ENCODE assay signal across 31 mouse cellular contexts in the genomic region with DNA sequence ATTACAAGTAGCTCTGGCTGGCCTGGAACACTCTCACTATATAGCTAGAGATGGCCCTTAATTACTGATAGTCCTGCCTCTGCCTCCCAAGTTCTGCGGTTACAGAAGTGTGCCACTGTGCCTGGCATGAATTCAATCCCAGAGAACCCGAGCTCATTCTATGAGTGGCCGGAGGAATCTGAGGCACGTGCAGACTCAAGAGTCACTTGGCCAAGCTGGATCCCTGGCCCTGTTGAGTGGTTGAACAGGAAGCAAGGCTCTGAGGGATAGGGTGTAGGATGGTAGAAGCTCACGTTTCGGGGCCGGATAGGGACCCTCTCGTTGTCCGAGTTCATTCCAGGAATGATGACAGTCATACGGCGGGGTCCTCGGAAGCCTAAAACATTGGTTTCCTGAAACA. TPM values are rescaled to one million over a fixed set of nuclear protein-coding genes. Genes with fewer than 3 reads are reported as not detected.
A peak's percentile ranks its signal among the peaks of the same experiment; 100 is the strongest.
DNase-seq lines count a peak whose midpoint lies in the region; ATAC-seq and TF ChIP-seq lines count a peak whose summit lies in the region.
"Had no signal": no experiment of that assay in that cellular context is flagged by ENCODE, and none has a peak within 500 bp of the region (broad histone marks: within the 10 kb centered on the region; RNA-seq: fewer than 3 reads in every experiment).

No protein-coding gene starts in this region.

- 0 out of 2 replicates have a peak, but pooled peaks have one; percentile 26 for ATAC-seq in heart, embryonic 16.5 days (replicated peaks; ENCODE audit: extremely low read depth, insufficient read depth, low FRiP score)
- ATAC-seq in lung, postnatal 0 days, result peak; percentile 61
- ATAC-seq: forebrain, embryonic 14.5 days; intestine, postnatal 0 days; midbrain, embryonic 16.5 days had no signal

- H3K36me3 ChIP-seq in heart, embryonic 16.5 days (ENCODE audit: control insufficient read depth, insufficient read depth), result no peaks in the 10 kb centered on the region
- no peaks in the 10 kb centered on the region for H3K36me3 ChIP-seq in lung, postnatal 0 days (ENCODE audit: insufficient read depth, low read length)
- H3K36me3 ChIP-seq: embryonic facial prominence, embryonic 12.5 days; heart, embryonic 10.5 days; hindbrain, embryonic 13.5 days; limb, embryonic 13.5 days had no signal

- H3K4me3 ChIP-seq in heart, embryonic 16.5 days (ENCODE audit: low read length), result no peak overlapping the region
- H3K4me3 ChIP-seq in lung, postnatal 0 days (ENCODE audit: low read depth, low read length), result no peak overlapping the region
- H3K4me3 ChIP-seq: embryonic facial prominence, embryonic 12.5 days; heart, embryonic 10.5 days; hindbrain, embryonic 13.5 days; limb, embryonic 13.5 days had no signal

- H3K4me1 ChIP-seq in heart, embryonic 16.5 days (ENCODE audit: control insufficient read depth, insufficient read depth, low read length), result peaks cover 10% of the 10 kb centered on the region
- H3K4me1 ChIP-seq in lung, postnatal 0 days (ENCODE audit: insufficient read depth, low read depth, low read length), result 0 out of 2 replicates have a peak, but pooled peaks cover 3% of the 10 kb centered on the region

- 56% methylated on average over 12 of the region's 12 CpGs for WGBS in heart, embryonic 16.5 days
- 58% methylated on average over 12 of the region's 12 CpGs for WGBS in lung, postnatal 0 days

- no peak for TF ChIP-seq CTCF in lung, postnatal 0 days (IDR thresholded peaks at IDR 0.05)

- peak; percentile 91 for TF ChIP-seq EP300 in lung, postnatal 0 days (IDR thresholded peaks at IDR 0.05)

- H3K27ac ChIP-seq in heart, embryonic 16.5 days (ENCODE audit: low read length), result no peak overlapping the region
- peak overlapping the region; percentile 77 for H3K27ac ChIP-seq in lung, postnatal 0 days (ENCODE audit: low read length)
- H3K27ac ChIP-seq: embryonic facial prominence, embryonic 12.5 days; heart, embryonic 10.5 days; hindbrain, embryonic 13.5 days; limb, embryonic 13.5 days had no signal

- H3K27me3 ChIP-seq in heart, embryonic 16.5 days (ENCODE audit: control insufficient read depth, insufficient read depth, low read length), result peaks cover 42% of the 10 kb centered on the region
- H3K27me3 ChIP-seq in lung, postnatal 0 days (replicated peaks; ENCODE audit: insufficient read depth, low read length), result no peaks in the 10 kb centered on the region; the same call in 1 of the 2 replicates

- DNase-seq in heart, postnatal 36 days, result no peak
- peak; percentile 89 to 91 for DNase-seq in lung, adult 18-20 months
- DNase-seq in lung, postnatal 0 days (ENCODE audit: low spot score), result peak; percentile 90
- peak; percentile 65 to 84 for DNase-seq in lung, postnatal 4 days
- no peak for DNase-seq in layer of hippocampus, postnatal 25 days (ENCODE audit: extremely low spot score in 1 of 2, low spot score in 1 of 2)
- no peak for DNase-seq in frontal cortex, postnatal 36 days (ENCODE audit: low spot score in 2 of 2)
- DNase-seq: adrenal gland, postnatal 14 days; cerebellum, adult 11 months; cerebellum, adult 9-11 months; embryo, embryonic 11 days; kidney, adult 9 months; kidney, postnatal 10 days; right cerebral cortex, postnatal 25 days; spleen, adult 18-20 months; thymus, postnatal 14 days had no signal

- intact Hi-C loops in heart, postnatal 36 days (cut with DNase I), result no loop called here

- no peaks in the 10 kb centered on the region for H3K9me3 ChIP-seq in heart, embryonic 16.5 days (replicated peaks; ENCODE audit: control insufficient read depth, low read length)
- no peaks in the 10 kb centered on the region for H3K9me3 ChIP-seq in lung, postnatal 0 days (ENCODE audit: low read length)
- H3K9me3 ChIP-seq: embryonic facial prominence, embryonic 12.5 days; heart, embryonic 10.5 days; hindbrain, embryonic 13.5 days; limb, embryonic 13.5 days had no signal

- H3K4me2 ChIP-seq in heart, embryonic 16.5 days (ENCODE audit: low read depth, low read length), result no peak overlapping the region
- no peak overlapping the region for H3K4me2 ChIP-seq in lung, postnatal 0 days (replicated peaks; ENCODE audit: low read depth, low read length)
- H3K4me2 ChIP-seq: embryonic facial prominence, embryonic 12.5 days; hindbrain, embryonic 13.5 days; limb, embryonic 13.5 days; liver, embryonic 11.5 days; midbrain, embryonic 11.5 days had no signal

- H3K9ac ChIP-seq in heart, embryonic 16.5 days (ENCODE audit: low read length), result no peak overlapping the region
- H3K9ac ChIP-seq in lung, postnatal 0 days (replicated peaks; ENCODE audit: low read depth), result no peak overlapping the region
- H3K9ac ChIP-seq: embryonic facial prominence, embryonic 12.5 days; hindbrain, embryonic 13.5 days; limb, embryonic 13.5 days had no signal

RNA-seq across cellular contexts. Expression of gene Tead3, which starts 5.3 kb away (rescaled TPM):
- 6.2 and 6.4 TPM in 2 replicates for polyA plus RNA-seq in heart, embryonic 16.5 days (2015; fragmentation: Nextera tagmentation; extraction: Ambion mirVana)
- total RNA-seq in heart, postnatal 36 days (2021), result 10 to 100 TPM; 12.9 to 16.6 TPM
- polyA plus RNA-seq in lung, postnatal 0 days (2015; fragmentation: Nextera tagmentation; extraction: Ambion mirVana), result 9.7 and 11.4 TPM in 2 replicates
- 1 to 10 TPM; 2.2 to 4.0 TPM for total RNA-seq in layer of hippocampus, postnatal 25 days (2021)
- total RNA-seq: megakaryocyte, adult 5-6 weeks; neutrophil, adult 5-6 weeks had no signal

RNA-seq across cellular contexts. Expression of gene Tulp1, which starts 9.2 kb away (rescaled TPM):
- 2.1 and 3.1 TPM in 2 replicates for polyA plus RNA-seq in heart, embryonic 16.5 days (2015; fragmentation: Nextera tagmentation; extraction: Ambion mirVana)
- total RNA-seq in heart, postnatal 36 days (2021), result not detected
- 18.1 and 22.7 TPM in 2 replicates for polyA plus RNA-seq in lung, postnatal 0 days (2015; fragmentation: Nextera tagmentation; extraction: Ambion mirVana)
- not detected for total RNA-seq in layer of hippocampus, postnatal 25 days (2021)
- total RNA-seq: adrenal gland, postnatal 14 days; gastrocnemius, adult 8-10 months; left cerebral cortex, adult 18-20 months; left cerebral cortex, postnatal 36 days; megakaryocyte, adult 5-6 weeks; neutrophil, adult 5-6 weeks had no signal
- polyA plus RNA-seq: liver, embryonic 16.5 days had no signal

RNA-seq across cellular contexts. Expression of gene Rpl10a, which starts 27.6 kb away (rescaled TPM):
- 279 and 343 TPM in 2 replicates for polyA plus RNA-seq in heart, embryonic 16.5 days (2015; fragmentation: Nextera tagmentation; extraction: Ambion mirVana)
- total RNA-seq in heart, postnatal 36 days (2021), result 100 to 1,000 TPM; 392 TPM
- 446 and 458 TPM in 2 replicates for polyA plus RNA-seq in lung, postnatal 0 days (2015; fragmentation: Nextera tagmentation; extraction: Ambion mirVana)
- 100 to 1,000 TPM; 353 to 376 TPM for total RNA-seq in layer of hippocampus, postnatal 25 days (2021)

RNA-seq across cellular contexts. Expression of gene Fance, which starts 42.6 kb away (rescaled TPM):
- 17.6 and 21.1 TPM in 2 replicates for polyA plus RNA-seq in heart, embryonic 16.5 days (2015; fragmentation: Nextera tagmentation; extraction: Ambion mirVana)
- 10 to 100 TPM; 10.9 to 17.3 TPM for total RNA-seq in heart, postnatal 36 days (2021)
- 21.8 and 24.3 TPM in 2 replicates for polyA plus RNA-seq in lung, postnatal 0 days (2015; fragmentation: Nextera tagmentation; extraction: Ambion mirVana)
- total RNA-seq in layer of hippocampus, postnatal 25 days (2021), result 10 to 100 TPM; 22.6 to 27.1 TPM

Comparison
In these comparisons a context has a peak if more than half of its experiments do, and no peak if none do; other contexts are left out.
1. DNase-seq: peak in lung, adult 18-20 months (2 of 2), lung, postnatal 0 days (single experiment) and lung, postnatal 4 days (2 of 2); none in heart, postnatal 36 days (0 of 2), layer of hippocampus, postnatal 25 days (0 of 2) and frontal cortex, postnatal 36 days (0 of 2).